Mouse (Mus musculus) myocyte (in vitro differentiated cells): ENCODE measurements around the gene Gdf1.

ENCODE experiments used
- CEBPB ChIP-seq: IDR thresholded peaks from 2 replicates; pipeline ENCODE4 v1.6.1; 2011; ENCODE audit warnings: mild to moderate bottlenecking, moderate library complexity; ENCODE audit not compliant: poor library complexity, insufficient read depth, severe bottlenecking
- E2F4 ChIP-seq: IDR thresholded peaks from one replicate; pipeline ENCODE4 v1.6.1; 2011; ENCODE audit warnings: mild to moderate bottlenecking, control low read depth, moderate library complexity; ENCODE audit not compliant: insufficient read depth
- MAX ChIP-seq: IDR thresholded peaks from one replicate; pipeline ENCODE4 v1.6.1; 2011; ENCODE audit warnings: low read depth, mild to moderate bottlenecking, control low read depth
- MYOD1 ChIP-seq, 3 experiments: IDR thresholded peaks; one replicate each; pipeline ENCODE4 v1.6.1; 2011; ENCODE audit warnings: control low read depth in 2 of 3, low read depth in 2 of 3, mild to moderate bottlenecking in 2 of 3, moderate library complexity in 1 of 3; ENCODE audit not compliant: insufficient read length in 2 of 3, control insufficient read depth in 1 of 3
- MYOG ChIP-seq, 3 experiments: IDR thresholded peaks; one replicate each; pipeline ENCODE4 v1.6.1; 2011; ENCODE audit warnings: control low read depth in 2 of 3, low read depth in 2 of 3, mild to moderate bottlenecking in 2 of 3; ENCODE audit not compliant: insufficient read length in 2 of 3, control insufficient read depth in 1 of 3, insufficient read depth in 1 of 3
- POLR2A ChIP-seq: IDR thresholded peaks from one replicate; pipeline ENCODE4 v1.6.1; 2011; ENCODE audit warnings: low read depth, mild to moderate bottlenecking, control low read depth, moderate library complexity; ENCODE audit not compliant: insufficient read length
- POLR2AphosphoS2 ChIP-seq: IDR thresholded peaks from one replicate; pipeline ENCODE4 v1.6.1; 2011; ENCODE audit warnings: low read depth, control low read depth; ENCODE audit not compliant: insufficient read length
- SRF ChIP-seq: IDR thresholded peaks from one replicate; pipeline ENCODE4 v1.6.1; 2011; ENCODE audit warnings: low read depth; ENCODE audit not compliant: control insufficient read depth, insufficient read length
- TCF12 ChIP-seq: IDR thresholded peaks from one replicate; pipeline ENCODE4 v1.6.1; 2011; ENCODE audit warnings: mild to moderate bottlenecking, control low read depth; ENCODE audit not compliant: poor library complexity, insufficient read depth, severe bottlenecking
- USF1 ChIP-seq: IDR thresholded peaks from one replicate; pipeline ENCODE4 v1.6.1; 2011; ENCODE audit warnings: low read depth, mild to moderate bottlenecking, control low read depth, moderate library complexity

DNA sequence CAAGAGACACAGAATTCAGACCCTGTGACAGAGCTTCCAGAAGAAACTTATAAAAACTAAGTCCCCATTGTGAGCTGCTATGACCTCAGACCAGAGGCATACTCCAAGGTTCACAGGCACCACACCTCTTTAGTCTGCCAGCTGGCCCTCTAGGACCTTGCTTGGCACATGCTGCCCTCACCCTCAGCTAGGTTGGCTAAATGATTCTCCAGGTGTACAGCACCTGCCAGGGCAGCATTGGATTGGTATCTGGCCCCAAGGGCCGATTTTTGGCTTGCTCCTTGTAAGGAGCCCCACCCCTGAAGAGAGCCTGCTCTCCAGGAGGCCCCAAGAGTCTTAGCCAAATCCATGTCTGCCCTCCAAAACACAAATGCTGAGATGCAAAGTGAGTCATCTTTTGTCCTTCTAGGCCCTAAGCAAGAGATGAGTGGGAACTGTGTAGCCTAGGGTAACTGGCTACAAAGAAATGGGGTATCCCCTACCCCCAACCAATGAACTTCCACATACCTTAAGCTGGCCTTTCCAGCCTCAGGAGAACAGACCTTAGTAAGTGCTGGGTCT, 18.3 kb downstream of the Gdf1 start:
- no peak for TF ChIP-seq USF1
- TF ChIP-seq E2F4 = no peak
- TF ChIP-seq POLR2A = no peak
- no peak for TF ChIP-seq MYOG (IDR thresholded peaks at IDR 0.05; ENCODE audit: control insufficient read depth in 1 of 3, insufficient read depth in 1 of 3, insufficient read length in 2 of 3, low read depth in 2 of 3)
- TF ChIP-seq TCF12 = no peak
- no peak for TF ChIP-seq MAX
- TF ChIP-seq MYOD1 (IDR thresholded peaks at IDR 0.05; ENCODE audit: control insufficient read depth in 1 of 3, insufficient read length in 2 of 3, low read depth in 2 of 3) = no peak
- TF ChIP-seq POLR2AphosphoS2 = no peak
- no peak for TF ChIP-seq CEBPB
- no peak for TF ChIP-seq SRF
